Mouse (Mus musculus) forebrain, postnatal 0 days (tissue): ENCODE measurements around the gene Mylk. TPM values are rescaled to one million over a fixed set of nuclear protein-coding genes. Genes with fewer than 3 reads are reported as not detected.

Experiments
- ATAC-seq: fragments of 200-750 bp; cut with Nextera tagmentation; 2 replicates; pipeline ENCODE4 v1.8.0; 2017; ENCODE audit warnings: mild to moderate bottlenecking, moderate library complexity
- DNase-seq: peaks from one replicate; pipeline ENCODE4 v3.0.0-alpha.2; 2015
- H3K27ac ChIP-seq: fragments of 300-500 bp; sonication (generic); 2 replicates; pipeline ENCODE4 v1.5.1; 2014; ENCODE audit warnings: low read depth, mild to moderate bottlenecking, antibody characterized with exemption, low read length, moderate library complexity, mixed read lengths
- H3K27me3 ChIP-seq: fragments of 300-500 bp; sonication (generic); 2 replicates; pipeline ENCODE4 v1.6.1; 2014; ENCODE audit warnings: mild to moderate bottlenecking, low read length, mixed read lengths; ENCODE audit not compliant: insufficient read depth
- H3K36me3 ChIP-seq: fragments of 300-500 bp; sonication (generic); 2 replicates; pipeline ENCODE4 v1.6.1; 2014; ENCODE audit warnings: mild to moderate bottlenecking, moderate library complexity; ENCODE audit not compliant: insufficient read depth
- H3K4me1 ChIP-seq: fragments of 300-500 bp; sonication (generic); 2 replicates; pipeline ENCODE4 v1.6.1; 2014; ENCODE audit warnings: antibody characterized with exemption; ENCODE audit not compliant: insufficient read depth
- H3K4me2 ChIP-seq: fragments of 300-500 bp; sonication (generic); 2 replicates; pipeline ENCODE4 v1.6.1; 2014; ENCODE audit warnings: low read depth, mild to moderate bottlenecking, moderate library complexity
- H3K4me3 ChIP-seq: fragments of 300-500 bp; sonication (generic); 2 replicates; pipeline ENCODE4 v1.5.1; 2014; ENCODE audit warnings: low read depth, low read length, mixed read lengths
- H3K9ac ChIP-seq: fragments of 300-500 bp; sonication (generic); 2 replicates; pipeline ENCODE4 v1.6.1; 2014; ENCODE audit warnings: mild to moderate bottlenecking
- H3K9me3 ChIP-seq: fragments of 300-500 bp; sonication (generic); 2 replicates; pipeline ENCODE4 v1.6.1; 2016; ENCODE audit warnings: low read length
- CTCF ChIP-seq: sonication (generic); IDR thresholded peaks from 2 replicates; pipeline ENCODE4 v1.5.1; 2016; ENCODE audit warnings: antibody characterized with exemption, control low read depth, low read depth
- WGBS: fragments of 180-500 bp; shearing (Covaris S2); extraction: QIAGEN DNeasy Blood & Tissue Kit; methylation state at CpG from one replicate; pipeline ENCODE4 v1.1.7; 2014; 5-methylcytosine and 5-hydroxymethylcytosine counted together
- polyA plus RNA-seq: library from polyadenylated mRNA; unstranded; fragments of >200 nt; fragmentation: Nextera tagmentation; extraction: Ambion mirVana; gene quantifications from 2 replicates; pipeline ENCODE4 v1.2.1, GENCODE M21; 2015
- total RNA-seq: library from RNA; depleted of rRNA; stranded (reverse); fragments of >200 nt; gene quantifications from 2 replicates; pipeline ENCODE4 v1.2.3, GENCODE M21; 2014

Mylk gene
- total and polyA plus RNA-seq, 2 experiments from 2014 or later, result 2.9 to 11.2 TPM

DNA sequence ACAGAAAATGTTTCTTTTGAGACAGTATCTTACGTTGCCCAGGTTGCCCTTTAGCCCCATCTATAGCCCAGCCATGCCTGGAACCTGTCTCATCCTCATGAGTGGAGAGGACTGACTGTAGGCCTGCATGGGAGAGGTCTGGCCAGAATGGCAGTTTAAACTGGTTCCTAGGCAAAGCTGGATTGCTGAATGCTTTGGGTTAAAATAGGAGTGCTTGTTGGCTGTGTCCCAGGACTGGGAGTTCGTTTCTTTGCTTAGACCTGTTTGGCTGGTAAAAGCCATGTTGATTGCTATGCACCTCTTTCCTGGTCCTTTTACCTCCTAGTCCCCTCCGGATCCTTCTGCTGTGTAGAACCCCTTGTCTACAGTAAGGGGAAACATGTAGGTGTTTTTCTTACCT, 288.2 kb downstream of the Mylk start:
- WGBS, result 67% methylated on average over 3 of the region's 3 CpGs
- H3K4me2 ChIP-seq, result no peak overlapping the region
- no peaks in the 10 kb centered on the region for H3K9me3 ChIP-seq
- no peak overlapping the region for H3K9ac ChIP-seq
- TF ChIP-seq CTCF, result no peak
- H3K27me3 ChIP-seq, result no peaks in the 10 kb centered on the region
- H3K36me3 ChIP-seq, result peaks cover 24% of the 10 kb centered on the region
- H3K4me3 ChIP-seq, result no peak overlapping the region
- H3K4me1 ChIP-seq, result no peaks in the 10 kb centered on the region
- DNase-seq (no peak), ATAC-seq (no peak)
- H3K27ac ChIP-seq, result no peak overlapping the region

DNA sequence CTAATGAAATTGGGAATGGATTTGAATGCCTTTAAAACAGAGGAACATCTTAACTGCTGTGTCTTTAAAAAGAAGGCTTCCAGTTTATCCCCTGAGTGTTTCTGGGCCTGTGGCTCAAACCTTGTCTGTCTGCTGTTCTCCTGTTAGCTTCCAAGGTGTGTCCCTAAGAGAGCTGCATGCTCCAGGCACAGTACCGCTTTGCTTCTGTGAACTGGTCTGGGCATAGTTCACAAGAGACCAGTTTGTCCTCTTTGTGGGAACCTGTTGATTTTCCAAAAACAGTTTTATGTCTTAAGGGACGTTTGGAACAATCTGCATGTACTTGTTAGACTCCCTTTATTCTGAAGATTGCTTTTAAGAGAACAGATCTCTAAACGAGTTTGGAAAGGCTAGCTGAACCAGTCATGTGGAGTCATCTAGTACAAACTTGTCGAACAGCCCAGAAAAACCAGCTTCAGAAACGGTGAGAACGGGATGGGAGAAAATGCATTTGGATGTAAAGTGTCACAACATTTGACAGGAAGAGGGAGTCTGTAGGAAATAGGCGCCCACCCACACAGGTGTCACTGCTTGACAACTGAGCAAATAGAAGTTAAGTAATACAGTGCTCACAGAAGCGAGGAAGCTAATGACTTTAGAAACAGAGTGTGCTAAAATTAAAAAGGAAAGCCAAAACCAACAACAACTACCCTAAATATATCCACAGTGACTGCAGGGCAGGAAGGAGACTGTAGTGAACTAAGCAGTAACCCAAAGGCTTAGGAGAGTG, 289.0 kb downstream of the Mylk start:
- 50% methylated on average over 8 of the region's 8 CpGs for WGBS
- DNase-seq (no peak), ATAC-seq (no peak)
- Histone ChIP-seq H3K9ac (no peak overlapping the region), H3K4me2 (no peak overlapping the region), H3K4me1 (no peaks in the 10 kb centered on the region), H3K27ac (no peak overlapping the region), H3K36me3 (peaks cover 18% of the 10 kb centered on the region), H3K27me3 (no peaks in the 10 kb centered on the region), H3K4me3 (no peak overlapping the region), H3K9me3 (no peaks in the 10 kb centered on the region)
- TF ChIP-seq CTCF, result no peak

DNA sequence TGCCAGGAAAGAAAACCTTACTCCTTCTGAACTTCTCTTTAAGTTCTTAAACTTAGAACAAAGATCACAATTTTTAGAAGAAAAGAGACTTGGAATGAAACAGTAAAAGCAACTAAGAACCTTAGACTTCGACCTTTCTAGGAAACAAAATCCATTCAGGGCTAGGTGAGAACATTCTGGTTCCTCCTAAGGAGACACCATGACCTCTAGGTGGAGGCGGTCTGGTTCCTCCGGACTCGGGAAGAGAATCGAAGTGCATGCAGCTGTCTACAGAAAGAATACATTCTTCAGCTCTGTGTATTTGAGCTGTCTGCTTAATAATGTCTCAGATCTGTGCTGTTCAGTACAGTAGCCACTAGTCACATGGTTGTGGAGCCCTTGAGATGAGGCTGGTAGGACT, 290.0 kb downstream of the Mylk start:
- Histone ChIP-seq H3K9ac (no peak overlapping the region), H3K4me3 (no peak overlapping the region), H3K27me3 (no peaks in the 10 kb centered on the region), H3K4me1 (no peaks in the 10 kb centered on the region), H3K27ac (no peak overlapping the region), H3K36me3 (0 out of 2 replicates have a peak, but pooled peaks cover 17% of the 10 kb centered on the region), H3K9me3 (no peaks in the 10 kb centered on the region), H3K4me2 (no peak overlapping the region)
- WGBS, result 90% methylated on average over 5 of the region's 5 CpGs
- ATAC-seq (no peak), DNase-seq (no peak)
- no peak for TF ChIP-seq CTCF

DNA sequence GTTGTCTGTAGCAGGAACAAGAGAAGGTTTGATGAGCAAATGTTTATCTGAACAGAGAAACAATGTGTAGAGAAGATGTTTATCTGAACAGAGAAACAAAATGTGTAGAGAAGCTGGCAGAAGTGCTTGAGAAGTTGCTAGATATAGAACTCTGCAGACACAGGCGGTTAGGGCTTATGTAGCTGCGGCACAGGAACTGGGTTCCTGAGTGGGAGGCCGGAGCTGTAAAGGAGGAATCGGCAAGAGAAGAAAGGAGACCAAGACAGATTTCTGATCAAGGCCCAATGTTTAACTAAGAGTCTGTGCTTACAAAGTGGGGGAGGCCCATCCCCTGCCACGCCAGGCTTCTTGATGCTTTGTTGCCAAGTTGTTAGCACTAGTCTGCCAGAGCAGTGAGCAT, 291.7 kb downstream of the Mylk start:
- WGBS, result 73% methylated on average over 5 of the region's 5 CpGs
- DNase-seq (no peak), ATAC-seq (no peak)

GRCm38 (mm10) chr16:35038343-35039057, 293.5 kb downstream of the Mylk start:
- no peaks in the 10 kb centered on the region for H3K4me1 ChIP-seq
- no peaks in the 10 kb centered on the region for H3K27me3 ChIP-seq
- ATAC-seq, result no peak
- no peak overlapping the region for H3K4me3 ChIP-seq
- no peak for DNase-seq
- WGBS, result 11% methylated on average over 4 of the region's 4 CpGs
- no peaks in the 10 kb centered on the region for H3K9me3 ChIP-seq
- no peak overlapping the region for H3K9ac ChIP-seq
- no peak overlapping the region for H3K4me2 ChIP-seq
- no peak for TF ChIP-seq CTCF
- peaks cover 10% of the 10 kb centered on the region; the same call in 1 of the 2 replicates for H3K36me3 ChIP-seq
- no peak overlapping the region for H3K27ac ChIP-seq

More for the DNA sequence above, 291.7 kb downstream of the Mylk start:
- no peaks in the 10 kb centered on the region for H3K4me1 ChIP-seq
- no peaks in the 10 kb centered on the region for H3K27me3 ChIP-seq
- no peaks in the 10 kb centered on the region for H3K9me3 ChIP-seq
- H3K4me2 ChIP-seq, result no peak overlapping the region
- no peak for TF ChIP-seq CTCF
- no peak overlapping the region for H3K4me3 ChIP-seq
- no peak overlapping the region for H3K27ac ChIP-seq
- no peak overlapping the region for H3K9ac ChIP-seq
- H3K36me3 ChIP-seq, result 0 out of 2 replicates have a peak, but pooled peaks cover 19% of the 10 kb centered on the region

GRCm38 (mm10) chr16:35040154-35040553, 295.1 kb downstream of the Mylk start:
- H3K4me3 ChIP-seq, result no peak overlapping the region
- no peaks in the 10 kb centered on the region for H3K4me1 ChIP-seq
- no peak for ATAC-seq
- no peaks in the 10 kb centered on the region for H3K9me3 ChIP-seq
- no peaks in the 10 kb centered on the region for H3K27me3 ChIP-seq
- no peak overlapping the region for H3K4me2 ChIP-seq
- DNase-seq, result no peak
- 59% methylated on average over 1 of the region's 1 CpGs for WGBS
- no peak overlapping the region for H3K27ac ChIP-seq
- peaks cover 10% of the 10 kb centered on the region; the same call in 1 of the 2 replicates for H3K36me3 ChIP-seq
- H3K9ac ChIP-seq, result no peak overlapping the region
- no peak for TF ChIP-seq CTCF

GRCm38 (mm10) chr16:35041001-35041400, 296.0 kb downstream of the Mylk start:
- TF ChIP-seq CTCF, result no peak
- Histone ChIP-seq H3K4me3 (no peak overlapping the region), H3K9me3 (no peaks in the 10 kb centered on the region), H3K9ac (no peak overlapping the region), H3K27ac (no peak overlapping the region), H3K4me1 (no peaks in the 10 kb centered on the region), H3K27me3 (no peaks in the 10 kb centered on the region), H3K4me2 (no peak overlapping the region), H3K36me3 (peaks cover 10% of the 10 kb centered on the region; the same call in 1 of the 2 replicates)
- ATAC-seq (no peak), DNase-seq (no peak)
- 90% methylated on average over 7 of the region's 7 CpGs for WGBS
